Mouse (Mus musculus) kidney, adult 2 months (tissue): ENCODE measurements around the gene Eif4e2. TPM values are rescaled to one million over a fixed set of nuclear protein-coding genes. Genes with fewer than 3 reads are reported as not detected.

ENCODE experiments used
- DNase-seq: peaks from one replicate; pipeline ENCODE4 v3.0.0; 2021
- H3K27ac ChIP-seq: fragments of 200-500 bp; 2 replicates; pipeline ENCODE4 v1.5.1; 2012; ENCODE audit warnings: low read depth, low read length, control low read depth, inconsistent platforms; ENCODE audit not compliant: insufficient read depth
- H3K27me3 ChIP-seq: fragments of 200-500 bp; replicated peaks from 2 replicates; pipeline ENCODE4 v1.6.1; 2012; ENCODE audit warnings: mild to moderate bottlenecking, moderate library complexity, low read length, inconsistent platforms; ENCODE audit not compliant: control insufficient read depth, insufficient read depth
- H3K36me3 ChIP-seq: fragments of 200-500 bp; 2 replicates; pipeline ENCODE4 v1.6.1; 2012; ENCODE audit warnings: mild to moderate bottlenecking, moderate library complexity, low read length, inconsistent platforms; ENCODE audit not compliant: control insufficient read depth, insufficient read depth
- H3K4me1 ChIP-seq: fragments of 200-500 bp; 2 replicates; pipeline ENCODE4 v1.6.1; 2011; ENCODE audit warnings: low read length; ENCODE audit not compliant: control insufficient read depth, insufficient read depth
- H3K4me3 ChIP-seq: fragments of 200-500 bp; 2 replicates; pipeline ENCODE4 v1.5.1; 2011; ENCODE audit warnings: mild to moderate bottlenecking, low read depth, low read length, control low read depth; ENCODE audit not compliant: insufficient read depth
- CTCF ChIP-seq: fragments of 200-500 bp; conservative IDR thresholded peaks from 2 replicates; pipeline ENCODE4 v1.5.1; 2011; ENCODE audit warnings: low read depth, mild to moderate bottlenecking, control low read depth, low read length, moderate library complexity, mixed read lengths; ENCODE audit not compliant: insufficient read depth, insufficient read length
- POLR2A ChIP-seq: fragments of 200-500 bp; IDR thresholded peaks from one replicate; pipeline ENCODE4 v1.6.1; 2011; ENCODE audit warnings: low read depth, low read length, control low read depth
- WGBS: fragments of 180-500 bp; shearing (Covaris S2); methylation state at CpG from one replicate; pipeline ENCODE4 v1.1.7; 2018; 5-methylcytosine and 5-hydroxymethylcytosine counted together
- polyA plus RNA-seq: library from polyadenylated mRNA; depleted of rRNA; stranded (reverse); fragments of >200 nt; gene quantifications from 2 replicates; pipeline ENCODE4 v1.2.3, GENCODE M21; 2012; rRNA removed

Gene Eif4e2
- polyA plus RNA-seq, result 33.0 and 42.7 TPM in 2 replicates

GRCm38 (mm10) chr1:87213735-87214704 lies at the start of gene Eif4e2:
TSS of gene Eif4e2 (plus strand) at chr1:87213914.
- TF ChIP-seq CTCF, result no peak
- peak; percentile 87 for TF ChIP-seq POLR2A
- Histone ChIP-seq H3K27me3 (no peaks in the 10 kb centered on the region), H3K4me3 (peak within 1 kb of the TSS; percentile 83), H3K4me1 (peaks cover 21% of the 10 kb centered on the region), H3K36me3 (no peaks in the 10 kb centered on the region), H3K27ac (peak within 1 kb of the TSS; percentile 72)
- DNase-seq, result peak; percentile 96
- WGBS, result under 1% methylated on average over 99 of the region's 99 CpGs

- WGBS, result 40% methylated on average over 11 of the region's 11 CpGs
- no peak for DNase-seq
- Histone ChIP-seq H3K36me3 (no peaks in the 10 kb centered on the region), H3K4me1 (no peaks in the 10 kb centered on the region), H3K4me3 (no peak overlapping the region), H3K27ac (no peak overlapping the region), H3K27me3 (no peaks in the 10 kb centered on the region)
- TF ChIP-seq CTCF (no peak), POLR2A (no peak)
Observed at GRCm38 (mm10) chr1:87164164-87164795, 49.4 kb upstream of the Eif4e2 start.

GRCm38 (mm10) chr1:87164796-87165184 lies 48.9 kb upstream of the Eif4e2 start:
- H3K4me1 ChIP-seq, result no peaks in the 10 kb centered on the region
- no peak for DNase-seq
- no peak overlapping the region for H3K4me3 ChIP-seq
- H3K27me3 ChIP-seq, result no peaks in the 10 kb centered on the region
- no peak overlapping the region for H3K27ac ChIP-seq
- WGBS, result 43% methylated on average over 9 of the region's 9 CpGs
- TF ChIP-seq POLR2A, result no peak
- no peak for TF ChIP-seq CTCF
- H3K36me3 ChIP-seq, result no peaks in the 10 kb centered on the region

- 8% methylated on average over 19 of the region's 19 CpGs for WGBS
Observed at GRCm38 (mm10) chr1:87170458-87170857, 43.3 kb upstream of the Eif4e2 start.

GRCm38 (mm10) chr1:87171312-87171711 lies 42.4 kb upstream of the Eif4e2 start:
- H3K4me3 ChIP-seq, result no peak overlapping the region
- TF ChIP-seq CTCF, result no peak
- no peak for TF ChIP-seq POLR2A
- 94% methylated on average over 1 of the region's 1 CpGs for WGBS
- no peaks in the 10 kb centered on the region for H3K36me3 ChIP-seq
- H3K27ac ChIP-seq, result no peak overlapping the region
- no peaks in the 10 kb centered on the region for H3K27me3 ChIP-seq
- H3K4me1 ChIP-seq, result no peaks in the 10 kb centered on the region
- no peak for DNase-seq

More at GRCm38 (mm10) chr1:87170458-87170857, 43.3 kb upstream of the Eif4e2 start:
- H3K27me3 ChIP-seq, result no peaks in the 10 kb centered on the region
- TF ChIP-seq CTCF (no peak), POLR2A (no peak)
- H3K4me3 ChIP-seq, result no peak overlapping the region
- H3K4me1 ChIP-seq, result no peaks in the 10 kb centered on the region
- no peaks in the 10 kb centered on the region for H3K36me3 ChIP-seq
- H3K27ac ChIP-seq, result no peak overlapping the region
- DNase-seq, result no peak

- Histone ChIP-seq H3K4me1 (no peaks in the 10 kb centered on the region), H3K36me3 (no peaks in the 10 kb centered on the region), H3K27me3 (no peaks in the 10 kb centered on the region), H3K4me3 (no peak overlapping the region), H3K27ac (no peak overlapping the region)
- 71% methylated on average over 9 of the region's 9 CpGs for WGBS
- TF ChIP-seq CTCF, result no peak
- TF ChIP-seq POLR2A, result no peak
- no peak for DNase-seq
Observed at GRCm38 (mm10) chr1:87172316-87172715, 41.4 kb upstream of the Eif4e2 start.
